Mouse (Mus musculus) lung, postnatal 4 days (tissue): ENCODE data around the gene Nlrp10.

ENCODE experiments used
- DNase-seq, 2 experiments: peaks; one replicate each; pipeline ENCODE4 v3.0.0; 2021

Nlrp10 gene

GRCm38 (mm10) chr7:108929726-108930393, at the start of gene Nlrp10:
TSS of gene Nlrp10 (minus strand) at chr7:108930178.
- no peak for DNase-seq

GRCm38 (mm10) chr7:108972273-108972672, 42.3 kb upstream of the Nlrp10 start:
- no peak for DNase-seq

GRCm38 (mm10) chr7:108968201-108968600, 38.2 kb upstream of the Nlrp10 start:
- no peak for DNase-seq

GRCm38 (mm10) chr7:108966742-108967362, 36.9 kb upstream of the Nlrp10 start:
- DNase-seq: peak; percentile 41 to 49

- no peak for DNase-seq
These were observed 36.0 kb upstream of the Nlrp10 start for GRCm38 (mm10) chr7:108965968-108966367.

GRCm38 (mm10) chr7:108957734-108958133, 27.8 kb upstream of the Nlrp10 start:
- DNase-seq: no peak

GRCm38 (mm10) chr7:108954185-108954584, 24.2 kb upstream of the Nlrp10 start:
- no peak for DNase-seq

GRCm38 (mm10) chr7:108952801-108953200, 22.8 kb upstream of the Nlrp10 start:
- DNase-seq: no peak

GRCm38 (mm10) chr7:108950762-108951331, 20.9 kb upstream of the Nlrp10 start:
- DNase-seq: peak in 1 of 2 experiments; percentile 9

GRCm38 (mm10) chr7:108950312-108950761, 20.4 kb upstream of the Nlrp10 start, which contains the start of gene Tub:
TSS of gene Tub (plus strand) at chr7:108950338.
- peak; percentile 49 to 61 for DNase-seq

- DNase-seq: no peak
These were observed 19.3 kb upstream of the Nlrp10 start for GRCm38 (mm10) chr7:108949301-108949700.

GRCm38 (mm10) chr7:108948611-108949010, 18.6 kb upstream of the Nlrp10 start:
- DNase-seq: no peak

GRCm38 (mm10) chr7:108944002-108944401, 14.0 kb upstream of the Nlrp10 start:
- DNase-seq: peak in 1 of 2 experiments; percentile 46

GRCm38 (mm10) chr7:108941466-108941865, 11.5 kb upstream of the Nlrp10 start:
- DNase-seq: no peak

- no peak for DNase-seq
These were observed 6.6 kb upstream of the Nlrp10 start for GRCm38 (mm10) chr7:108936591-108936990.

- DNase-seq: no peak
These were observed 5.4 kb upstream of the Nlrp10 start for GRCm38 (mm10) chr7:108935411-108935810.

- DNase-seq: no peak
These were observed 4.9 kb upstream of the Nlrp10 start for GRCm38 (mm10) chr7:108934836-108935235.

GRCm38 (mm10) chr7:108933794-108934731, 4.1 kb upstream of the Nlrp10 start, which contains the start of gene Eif3f:
TSS of gene Eif3f (plus strand) at chr7:108934417.
- DNase-seq: peak; percentile 95

GRCm38 (mm10) chr7:108928280-108929188, 1.4 kb downstream of the Nlrp10 start:
- no peak for DNase-seq

GRCm38 (mm10) chr7:108927043-108927442, 2.9 kb downstream of the Nlrp10 start:
- no peak for DNase-seq

- DNase-seq: no peak
These were observed 26.0 kb downstream of the Nlrp10 start for GRCm38 (mm10) chr7:108903969-108904368.

GRCm38 (mm10) chr7:108894320-108894719, 35.7 kb downstream of the Nlrp10 start, which contains the start of gene Olfr519:
TSS of gene Olfr519 (minus strand) at chr7:108894420.
- no peak for DNase-seq
